Mouse (Mus musculus) ES-E14 (cell line): ENCODE results near the gene Calr3. TPM values are rescaled to one million over a fixed set of nuclear protein-coding genes. Genes with fewer than 3 reads are reported as not detected.

Experiments
- DNase-seq: peaks from one replicate; pipeline ENCODE4 v3.0.0-alpha.2; 2013; ENCODE audit warnings: low read depth, low spot score
- H3K27ac ChIP-seq: 2 replicates; pipeline ENCODE4 v1.5.1; 2012; ENCODE audit warnings: low read depth, mild to moderate bottlenecking, low read length, moderate library complexity, mixed read lengths; ENCODE audit not compliant: poor library complexity, insufficient read depth, severe bottlenecking
- H3K36me3 ChIP-seq: 2 replicates; pipeline ENCODE4 v1.6.1; 2012; ENCODE audit warnings: mild to moderate bottlenecking, low read length, moderate library complexity, mixed read lengths; ENCODE audit not compliant: control insufficient read depth, poor library complexity, insufficient read depth, severe bottlenecking
- H3K4me1 ChIP-seq, 2 experiments: fragments of 150-350 bp in 1 of 2; sonication (generic) in 1 of 2; 2 replicates each; pipeline ENCODE4 v1.6.1; 2012; ENCODE audit warnings: low read length in 2 of 2, mild to moderate bottlenecking in 1 of 2, mixed read lengths in 1 of 2; ENCODE audit not compliant: control insufficient read depth in 2 of 2, insufficient read depth in 2 of 2, poor library complexity in 1 of 2
- H3K4me3 ChIP-seq, 2 experiments: fragments of 150-350 bp in 1 of 2; sonication (generic) in 1 of 2; 2 replicates each; pipeline ENCODE4 v1.5.1; 2012; ENCODE audit warnings: low read length in 2 of 2, low read depth in 1 of 2, mild to moderate bottlenecking in 1 of 2, mixed read lengths in 1 of 2; ENCODE audit not compliant: insufficient read depth in 1 of 2, poor library complexity in 1 of 2, severe bottlenecking in 1 of 2
- H3K9ac ChIP-seq: 2 replicates; pipeline ENCODE4 v1.6.1; 2012; ENCODE audit warnings: low read depth, mild to moderate bottlenecking, low read length, mixed read lengths; ENCODE audit not compliant: poor library complexity, insufficient read depth, severe bottlenecking
- H3K9me3 ChIP-seq: fragments of 150-350 bp; sonication (generic); 2 replicates; pipeline ENCODE4 v1.6.1; 2012; ENCODE audit warnings: low read depth, mild to moderate bottlenecking, low read length; ENCODE audit not compliant: control insufficient read depth, insufficient read depth
- CHD2 ChIP-seq: IDR thresholded peaks from 2 replicates; pipeline ENCODE4 v1.6.1; 2014; ENCODE audit warnings: mild to moderate bottlenecking, low read depth, low read length, inconsistent platforms
- HCFC1 ChIP-seq: IDR thresholded peaks from 2 replicates; pipeline ENCODE4 v1.6.1; 2012; ENCODE audit warnings: low read length, inconsistent platforms, borderline replicate concordance; ENCODE audit not compliant: insufficient read depth
- MAFK ChIP-seq: IDR thresholded peaks from 2 replicates; pipeline ENCODE4 v1.6.1; 2014; ENCODE audit warnings: mild to moderate bottlenecking, low read depth, low read length, inconsistent platforms; ENCODE audit not compliant: insufficient read depth
- ZC3H11A ChIP-seq: IDR thresholded peaks from 2 replicates; pipeline ENCODE4 v1.6.1; 2012; ENCODE audit warnings: low read depth, mild to moderate bottlenecking, inconsistent platforms, low read length, borderline replicate concordance
- ZNF384 ChIP-seq: IDR thresholded peaks from 2 replicates; pipeline ENCODE4 v1.6.1; 2012; ENCODE audit warnings: low read depth, low read length, inconsistent platforms
- in situ Hi-C, 2 experiments: fragments of 600-800 bp; cut with MboI; formaldehyde crosslinking; loops; one replicate each; pipeline ENCODE4 v1.15.1; 2025; ENCODE audit warnings: low sequenced_read_pairs in 2 of 2, inconsistent platforms in 1 of 2; ENCODE audit not compliant: unreplicated experiment in 2 of 2
- total RNA-seq: library from RNA; depleted of rRNA; stranded (reverse); fragments of 300-350 nt; gene quantifications from 2 replicates; pipeline ENCODE4 v1.2.3, GENCODE M21; 2012; rRNA removed

Gene Calr3
- 3.1 and 3.2 TPM in 2 replicates for total RNA-seq

DNA sequence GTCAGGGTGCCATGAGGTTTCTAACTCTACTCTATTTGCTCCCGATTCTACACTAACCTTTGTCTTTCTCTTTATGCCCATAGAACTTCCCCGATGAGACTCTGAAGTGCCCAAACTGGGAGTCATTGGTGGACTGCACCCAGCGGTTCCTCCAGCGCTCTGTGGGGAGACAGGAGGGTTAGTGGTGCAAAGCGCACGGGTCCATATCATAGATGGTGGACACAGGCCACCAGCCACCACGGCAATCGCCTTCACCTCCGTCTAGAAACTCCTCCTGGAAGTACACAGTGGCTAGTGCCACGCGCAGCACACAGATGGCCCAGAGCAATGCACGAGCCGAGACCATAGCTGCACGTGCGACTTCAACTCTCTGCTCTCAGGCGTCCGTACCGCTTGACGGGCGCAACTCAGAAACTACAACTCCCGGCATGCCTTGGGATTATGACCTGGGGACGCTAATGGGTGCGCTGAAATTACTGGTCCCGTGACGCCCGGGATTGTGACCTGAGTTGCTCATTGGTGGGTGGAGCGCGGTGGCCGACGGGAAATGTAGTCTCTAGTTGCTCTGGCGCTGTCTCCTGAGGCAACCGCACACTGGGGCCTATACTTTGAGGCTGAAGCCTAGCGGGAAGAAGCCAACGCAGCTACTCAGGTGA lies at the start of gene Calr3, which contains the start of gene 1700030K09Rik:
Gene Calr3 (minus strand): TSS at position 533 of the 656 bp plus-strand sequence.
Gene 1700030K09Rik (plus strand): TSS at position 543 of the 656 bp plus-strand sequence.
- peak; percentile 97 for DNase-seq
- Histone ChIP-seq H3K9me3 (no peaks in the 10 kb centered on the region), H3K9ac (peak within 1 kb of the TSS; percentile 85), H3K36me3 (0 out of 2 replicates have a peak, but pooled peaks cover 3% of the 10 kb centered on the region), H3K27ac (no peak within 1 kb of the TSS), H3K4me1 (no peaks in the 10 kb centered on the region; a peak in 1 of 4 replicates), H3K4me3 (peak within 1 kb of the TSS; percentile 72 to 87)
- in situ Hi-C loops: no loop called here
- no peak for TF ChIP-seq ZC3H11A
- TF ChIP-seq HCFC1: peak; percentile 95
- TF ChIP-seq CHD2: peak; percentile 69
- no peak for TF ChIP-seq ZNF384
- TF ChIP-seq MAFK: no peak

DNA sequence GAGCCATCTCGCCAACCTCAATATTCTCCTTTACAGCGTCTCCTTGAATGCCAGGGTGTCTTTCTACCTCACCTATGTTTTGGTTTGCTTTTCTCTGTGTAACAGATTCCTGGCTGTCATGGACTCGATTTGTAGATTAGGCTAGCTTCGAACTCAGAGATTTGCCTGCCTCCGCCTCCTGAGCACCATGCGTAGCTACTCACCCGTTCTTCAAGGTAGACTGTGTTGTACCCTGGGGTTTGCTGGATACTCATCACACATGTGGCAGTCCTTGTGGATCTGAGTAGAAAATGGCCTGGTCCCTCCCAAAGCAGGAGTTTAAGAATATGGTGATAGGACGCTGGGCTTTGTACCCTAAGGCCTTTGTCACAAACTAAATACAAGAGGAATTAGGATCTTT lies 49.7 kb upstream of the Calr3 start:
- in situ Hi-C loops: no loop called here
- H3K4me1 ChIP-seq: peaks cover 0 to 13% of the 10 kb centered on the region in 2 experiments; a peak in 2 of 4 replicates
- no peak overlapping the region for H3K27ac ChIP-seq
- peak overlapping the region; percentile 75 for H3K9ac ChIP-seq
- peak overlapping the region; percentile 75 to 85 for H3K4me3 ChIP-seq
- no peak for TF ChIP-seq HCFC1
- no peak for TF ChIP-seq MAFK
- no peak for TF ChIP-seq ZNF384
- no peak for TF ChIP-seq CHD2
- no peak for TF ChIP-seq ZC3H11A
- DNase-seq: no peak
- no peaks in the 10 kb centered on the region for H3K9me3 ChIP-seq
- peaks cover 31% of the 10 kb centered on the region for H3K36me3 ChIP-seq

DNA sequence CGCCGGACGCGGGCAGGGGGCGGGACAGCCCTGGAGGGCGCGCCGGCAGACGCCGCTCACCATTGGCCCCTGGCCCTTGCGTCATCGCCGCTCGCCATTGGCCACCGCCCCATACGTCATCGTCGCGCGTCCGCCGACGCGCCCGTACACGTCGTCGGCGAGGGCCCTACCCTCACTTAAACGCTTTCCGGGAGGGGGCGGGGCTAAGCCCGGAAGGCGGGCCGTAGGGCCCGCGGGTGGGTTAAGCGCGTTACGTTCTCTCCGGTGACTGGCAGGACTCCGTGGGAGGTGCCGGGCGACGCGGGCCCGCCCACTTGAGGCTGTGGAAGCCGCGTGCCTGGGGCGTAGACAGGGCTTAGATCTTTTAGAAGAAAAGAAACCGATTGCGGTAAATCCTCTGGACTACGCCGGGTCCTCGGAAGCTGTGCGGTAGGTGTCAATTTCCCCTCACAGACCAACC lies 49.0 kb upstream of the Calr3 start:
- Histone ChIP-seq H3K36me3 (peaks cover 36% of the 10 kb centered on the region), H3K9me3 (no peaks in the 10 kb centered on the region), H3K9ac (peak overlapping the region; percentile 98), H3K4me3 (peak overlapping the region; percentile 85 to 99), H3K27ac (peak overlapping the region; percentile 35; the same call in 1 of the 2 replicates), H3K4me1 (peaks cover 0 to 13% of the 10 kb centered on the region in 2 experiments; a peak in 2 of 4 replicates)
- in situ Hi-C loops: no loop called here
- peak; percentile 97 for DNase-seq
- TF ChIP-seq CHD2 (0 out of 2 replicates have a peak, but pooled peaks have one; percentile 30), HCFC1 (peak; percentile 86), ZNF384 (no peak)

DNA sequence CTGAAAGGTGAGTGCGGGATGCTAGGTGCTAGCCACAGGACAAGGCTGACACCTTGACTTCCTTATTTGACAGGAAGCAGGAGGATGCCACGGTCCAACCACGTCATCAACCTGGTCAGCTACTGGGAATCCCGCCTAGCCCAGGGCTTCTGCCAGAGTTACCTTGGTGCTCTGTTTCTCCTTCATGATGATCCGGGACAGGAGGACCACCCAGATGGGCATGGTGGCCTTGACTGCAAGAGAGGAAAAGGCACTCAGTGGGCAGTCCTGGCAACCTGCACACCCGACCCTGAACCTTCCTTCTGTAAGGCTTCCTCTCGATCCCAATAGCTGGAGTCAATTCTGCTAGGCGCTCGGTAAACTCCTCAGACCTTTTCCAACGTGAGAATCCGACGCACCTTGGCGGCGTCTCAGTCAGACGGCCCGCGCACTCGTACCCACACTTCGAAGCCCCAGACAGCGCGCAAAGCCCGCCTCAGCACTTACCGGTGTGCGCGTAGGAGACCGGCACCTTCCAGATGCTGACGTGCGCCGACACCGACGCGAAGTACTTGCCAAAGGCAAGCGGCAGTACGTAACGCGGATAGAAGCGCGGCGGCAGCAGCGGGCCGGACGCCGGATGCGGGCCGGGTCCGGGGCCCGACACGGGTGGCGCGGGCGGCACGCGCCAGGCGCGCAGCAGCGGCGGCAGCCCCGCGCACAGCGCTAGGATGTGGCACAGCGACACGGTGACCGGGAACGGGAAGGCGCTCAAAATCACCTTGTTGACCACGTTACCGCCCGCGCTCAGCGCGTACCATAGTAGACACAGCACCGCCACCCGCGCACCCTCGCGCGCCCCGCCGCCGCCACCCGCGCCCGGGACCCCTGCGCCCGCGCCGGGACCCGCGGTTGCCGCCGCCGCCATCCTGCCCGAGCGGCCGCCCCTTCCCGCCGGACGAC lies 48.3 kb upstream of the Calr3 start, which contains the start of gene Slc35e1:
Gene Slc35e1 (minus strand): TSS at position 935 of the 942 bp plus-strand sequence.
- TF ChIP-seq MAFK (no peak), ZNF384 (no peak), ZC3H11A (no peak), HCFC1 (no peak), CHD2 (no peak)
- peaks cover 39% of the 10 kb centered on the region for H3K36me3 ChIP-seq
- no peaks in the 10 kb centered on the region for H3K9me3 ChIP-seq
- H3K4me3 ChIP-seq: peak within 1 kb of the TSS; percentile 85 to 99
- peak within 1 kb of the TSS; percentile 65; the same call in 1 of the 2 replicates for H3K27ac ChIP-seq
- no peak for DNase-seq
- in situ Hi-C loops: no loop called here
- H3K4me1 ChIP-seq: peaks cover 0 to 13% of the 10 kb centered on the region in 2 experiments; a peak in 2 of 4 replicates
- peak within 1 kb of the TSS; percentile 98 for H3K9ac ChIP-seq
